Mouse (Mus musculus): Measurements from ENCODE around the gene Kdm6b.

- TF ChIP-seq POLR2A (IDR thresholded peaks at IDR 0.05; ENCODE audit: low read depth, low read length) (no peak), CTCF (conservative IDR thresholded peaks at IDR 0.05; ENCODE audit: insufficient read depth, insufficient read length, low read depth, low read length) (no peak)
Measured at GRCm38 (mm10) chr11:69368356-69369214, 44.9 kb downstream of the Kdm6b start.
